Mouse (Mus musculus): ENCODE results near the gene Gm16506.
"Not testable (repeated sequence)": the region's sequence is repeated elsewhere in the genome, so short reads cannot be mapped to it uniquely, and the experiment has no call there.

Gene Gm16506

GRCm38 (mm10) chr14:43727385-43727784, at the start of gene Gm16506:
Gene Gm16506, minus strand, starts transcription at chr14:43727485.
- not testable (repeated sequence) for DNase-seq (ENCODE audit: low read depth, low spot score)

DNA sequence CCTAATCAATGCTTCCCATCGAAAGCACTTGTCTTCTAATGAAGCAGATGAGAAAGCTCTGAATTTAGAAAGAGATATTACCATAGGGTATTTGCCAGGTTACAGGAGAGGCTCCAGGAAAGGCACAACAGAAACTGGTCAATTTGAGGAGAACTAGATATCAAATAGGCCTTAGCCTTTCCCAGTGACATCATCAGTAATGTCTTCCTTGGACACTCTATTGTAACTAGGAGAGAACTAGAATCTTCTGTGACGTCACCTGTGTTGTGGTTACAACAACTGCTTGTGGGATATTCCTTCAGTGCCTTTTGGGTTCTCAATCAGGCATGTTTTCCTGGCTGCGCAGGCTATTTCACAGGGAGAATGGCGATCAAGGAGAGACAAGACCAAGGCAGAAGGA, 20.3 kb upstream of the Gm16506 start, which contains the start of gene Gm6526:
TSS of gene Gm6526 (plus strand) at position 301 of the 400 bp plus-strand sequence.
- DNase-seq (ENCODE audit: low read depth, low spot score): not testable (repeated sequence)

GRCm38 (mm10) chr14:43697621-43698020, 29.7 kb downstream of the Gm16506 start, which contains the start of gene Gm7324:
Gene Gm7324, plus strand, starts transcription at chr14:43697828.
- not testable (repeated sequence) for DNase-seq (ENCODE audit: low read depth, low spot score)

- DNase-seq (ENCODE audit: low read depth, low spot score): not testable (repeated sequence)
These were observed 50.2 kb downstream of the Gm16506 start, which contains the start of gene Gm8165 for GRCm38 (mm10) chr14:43677099-43677498. Gene Gm8165, minus strand, starts transcription at chr14:43677199.

Data from forelimb bud, embryonic 11.5 days (tissue).